Mouse (Mus musculus) testis, adult 2 months (tissue): Measurements from ENCODE around the gene Rps29.

Source experiments
- CTCF ChIP-seq: fragments of 200-500 bp; IDR thresholded peaks from 2 replicates; pipeline ENCODE4 v1.5.1; 2012; ENCODE audit warnings: low read depth, mild to moderate bottlenecking, inconsistent platforms, low read length, moderate library complexity; ENCODE audit not compliant: control insufficient read depth, insufficient read depth, insufficient replicate concordance
- POLR2A ChIP-seq: fragments of 200-500 bp; IDR thresholded peaks from 2 replicates; pipeline ENCODE4 v1.6.1; 2012; ENCODE audit warnings: low read depth, mild to moderate bottlenecking, inconsistent platforms, low read length, moderate library complexity; ENCODE audit not compliant: control insufficient read depth

DNA sequence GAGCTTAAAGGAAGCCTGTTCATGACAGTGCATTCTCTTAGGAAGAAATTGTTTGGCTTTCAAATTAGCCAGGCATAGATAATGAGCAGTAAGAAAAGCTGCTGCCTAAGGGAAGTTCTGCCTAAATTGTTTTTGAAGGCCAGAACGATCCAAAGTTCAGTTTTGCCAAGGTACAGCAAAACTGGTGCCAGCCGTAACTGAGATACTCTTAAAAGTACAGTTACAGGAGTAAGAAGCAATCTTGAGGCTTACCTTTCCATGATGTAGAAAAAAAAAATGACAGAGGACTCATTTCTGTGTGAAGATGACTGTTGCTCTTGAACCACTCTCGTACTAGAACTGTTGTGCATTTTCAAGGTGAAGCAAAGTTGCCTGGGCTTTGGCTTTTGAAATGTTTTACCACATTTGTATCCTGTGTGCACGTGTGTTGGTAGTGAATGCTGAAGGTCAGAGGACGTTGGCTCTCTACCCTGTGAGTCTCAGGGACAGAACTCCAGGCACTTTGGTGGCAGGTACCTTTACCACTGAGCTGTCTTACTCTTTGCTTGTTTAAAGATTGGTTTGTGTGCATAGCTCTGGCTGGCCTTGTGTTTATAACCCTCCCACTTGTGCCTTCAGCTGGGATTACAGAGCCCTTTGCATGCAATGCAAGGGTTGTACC, 28.0 kb upstream of the Rps29 start:
- no peak for TF ChIP-seq CTCF
- no peak for TF ChIP-seq POLR2A
